Mouse (Mus musculus): Measurements from ENCODE around the gene Sf1.

GRCm38 (mm10) chr19:6420481-6421210 is 57.2 kb downstream of the Sf1 start:
- TF ChIP-seq CTCF (IDR thresholded peaks at IDR 0.05; ENCODE audit: borderline replicate concordance, control insufficient read depth, extremely low read depth, insufficient read depth, low read length, poor library complexity) (no peak), POLR2A (IDR thresholded peaks at IDR 0.05; ENCODE audit: control insufficient read depth, extremely low read depth, insufficient read depth, low read length, poor library complexity) (no peak)

All from thymus, adult 2 months (tissue).